Mouse (Mus musculus): ENCODE data around the gene Glis1.

DNA sequence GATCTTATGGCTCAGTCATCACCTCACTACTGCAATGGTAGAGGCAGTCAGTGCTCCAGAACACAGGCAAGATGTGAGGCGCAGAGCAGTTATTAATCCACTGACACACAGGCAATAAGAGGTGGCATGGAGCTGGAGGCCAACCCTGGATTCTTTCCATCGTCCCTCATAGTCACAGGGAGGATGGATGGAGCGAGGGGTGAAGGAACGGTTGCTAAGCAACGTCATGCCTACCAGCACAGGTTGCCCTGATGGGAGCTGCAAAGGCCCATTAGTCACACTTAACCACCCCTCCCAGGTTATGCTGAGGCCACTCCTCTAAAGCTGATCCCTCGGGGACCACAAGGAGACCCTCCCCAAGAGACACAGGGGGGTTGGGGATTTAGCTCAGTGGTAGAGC, 187.9 kb downstream of the Glis1 start:
- TF ChIP-seq POLR2A (IDR thresholded peaks at IDR 0.05; ENCODE audit: control insufficient read depth, low read depth, low read length) (no peak), CTCF (IDR thresholded peaks at IDR 0.05; ENCODE audit: control insufficient read depth, insufficient read depth, insufficient replicate concordance, low read depth, low read length) (no peak)

All from testis, adult 2 months (tissue).